Mouse (Mus musculus) A20 (cell line): Measurements from ENCODE around the gene Hace1.

ENCODE experiments used
- DNase-seq: peaks from one replicate; pipeline ENCODE4 v3.0.0-alpha.2; 2011; ENCODE audit warnings: low read depth, low spot score

Gene Hace1

GRCm38 (mm10) chr10:45698930-45699329 is 121.3 kb downstream of the Hace1 start:
- DNase-seq, result no peak

- DNase-seq, result no peak
Measured at GRCm38 (mm10) chr10:45706849-45707248, 129.2 kb downstream of the Hace1 start.

- DNase-seq, result no peak
Measured at GRCm38 (mm10) chr10:45710848-45711247, 133.2 kb downstream of the Hace1 start.

GRCm38 (mm10) chr10:45711348-45711747 is 133.7 kb downstream of the Hace1 start:
- no peak for DNase-seq
